Mouse (Mus musculus): ENCODE measurements around the gene Mlh3. TPM values are rescaled to one million over a fixed set of nuclear protein-coding genes. Genes with fewer than 3 reads are reported as not detected.
A peak's percentile ranks its signal among the peaks of the same experiment; 100 is the strongest.

Mlh3 gene
- total and polyA plus RNA-seq, 3 experiments: 1.9 to 33.6 (median 20.8) TPM

DNA sequence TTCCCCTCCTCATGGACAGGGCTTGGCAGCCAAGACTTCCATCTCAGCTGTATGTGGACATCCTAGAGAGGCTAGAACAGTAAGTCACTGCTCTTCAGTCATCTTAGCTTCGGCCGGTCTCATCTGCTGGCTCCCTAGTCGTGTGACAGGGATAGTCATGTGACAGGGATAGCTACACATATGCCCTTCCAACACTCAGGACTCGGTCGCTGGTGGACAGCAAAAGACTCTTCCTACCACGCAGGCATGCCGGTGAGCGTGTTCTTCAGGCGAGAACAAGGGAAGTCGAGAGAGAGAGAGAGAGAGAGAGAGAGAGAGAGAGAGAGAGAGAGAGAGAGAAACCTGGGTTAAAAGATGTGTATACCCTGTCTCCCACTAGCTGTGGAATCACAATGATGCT, 65.0 kb downstream of the Mlh3 start:
- ATAC-seq (ENCODE audit: extremely low read depth, insufficient number of reproducible peaks, low FRiP score, poor library complexity, severe bottlenecking) (no peak), DNase-seq (ENCODE audit: low spot score) (no peak)
- no peak overlapping the region for H3K4me3 ChIP-seq (ENCODE audit: low read depth, low read length)
- no peaks in the 10 kb centered on the region for H3K36me3 ChIP-seq (replicated peaks)
- H3K9me3 ChIP-seq (replicated peaks): no peaks in the 10 kb centered on the region
- peaks cover 52% of the 10 kb centered on the region for H3K27me3 ChIP-seq (ENCODE audit: insufficient read depth, low read length)
- peaks cover 5% of the 10 kb centered on the region for H3K4me1 ChIP-seq (ENCODE audit: insufficient read depth, low read depth, low read length)
- 0 out of 2 replicates have a peak, but pooled peaks have one; percentile 18 for TF ChIP-seq GATA2 (IDR thresholded peaks at IDR 0.05; ENCODE audit: borderline replicate concordance, low read depth, low read length)
- no peak for TF ChIP-seq TAL1 (conservative IDR thresholded peaks at IDR 0.05; ENCODE audit: low read depth, low read length)
- no peak for TF ChIP-seq CTCF (IDR thresholded peaks at IDR 0.05; ENCODE audit: low read depth, low read length)
- no peak for TF ChIP-seq POLR2AphosphoS5 (IDR thresholded peaks at IDR 0.05; ENCODE audit: insufficient replicate concordance, low read depth, low read length)
- no peak for TF ChIP-seq GATA1 (IDR thresholded peaks at IDR 0.05; ENCODE audit: borderline replicate concordance, low read length)

DNA sequence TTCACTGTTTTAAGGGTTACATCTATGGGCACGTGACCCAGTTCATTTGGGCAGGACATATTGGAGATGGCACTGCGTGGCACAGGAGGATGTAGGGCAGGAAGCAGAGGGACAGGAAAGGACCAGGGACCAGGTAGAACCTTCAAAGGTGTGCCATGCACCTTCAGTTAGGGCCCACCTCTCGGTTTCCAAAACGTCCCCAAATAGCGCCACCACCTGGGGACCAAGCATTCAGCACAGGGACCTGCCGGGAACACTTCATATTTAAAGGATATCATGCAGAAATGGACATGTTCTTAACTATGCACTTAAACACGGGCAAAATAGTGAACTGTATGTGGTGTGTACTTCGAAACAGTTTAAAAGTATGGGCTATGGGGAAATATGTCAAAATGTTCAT, 66.3 kb downstream of the Mlh3 start:
- Histone ChIP-seq H3K4me3 (ENCODE audit: low read depth, low read length) (no peak overlapping the region), H3K4me1 (ENCODE audit: insufficient read depth, low read depth, low read length) (peaks cover 5% of the 10 kb centered on the region), H3K9me3 (replicated peaks) (no peaks in the 10 kb centered on the region), H3K36me3 (replicated peaks) (no peaks in the 10 kb centered on the region), H3K27me3 (ENCODE audit: insufficient read depth, low read length) (peaks cover 59% of the 10 kb centered on the region)
- DNase-seq (ENCODE audit: low spot score) (no peak), ATAC-seq (ENCODE audit: extremely low read depth, insufficient number of reproducible peaks, low FRiP score, poor library complexity, severe bottlenecking) (no peak)
- TF ChIP-seq POLR2AphosphoS5 (IDR thresholded peaks at IDR 0.05; ENCODE audit: insufficient replicate concordance, low read depth, low read length) (no peak), CTCF (IDR thresholded peaks at IDR 0.05; ENCODE audit: low read depth, low read length) (no peak), GATA1 (IDR thresholded peaks at IDR 0.05; ENCODE audit: borderline replicate concordance, low read length) (no peak), GATA2 (IDR thresholded peaks at IDR 0.05; ENCODE audit: borderline replicate concordance, low read depth, low read length) (no peak), TAL1 (conservative IDR thresholded peaks at IDR 0.05; ENCODE audit: low read depth, low read length) (no peak)

GRCm38 (mm10) chr12:85203699-85204098, 66.7 kb downstream of the Mlh3 start:
- ATAC-seq (ENCODE audit: extremely low read depth, insufficient number of reproducible peaks, low FRiP score, poor library complexity, severe bottlenecking) (no peak), DNase-seq (ENCODE audit: low spot score) (no peak)
- Histone ChIP-seq H3K36me3 (replicated peaks) (no peaks in the 10 kb centered on the region), H3K9me3 (replicated peaks) (no peaks in the 10 kb centered on the region), H3K27me3 (ENCODE audit: insufficient read depth, low read length) (peaks cover 60% of the 10 kb centered on the region), H3K4me1 (ENCODE audit: insufficient read depth, low read depth, low read length) (peaks cover 5% of the 10 kb centered on the region), H3K4me3 (ENCODE audit: low read depth, low read length) (no peak overlapping the region)
- TF ChIP-seq POLR2AphosphoS5 (IDR thresholded peaks at IDR 0.05; ENCODE audit: insufficient replicate concordance, low read depth, low read length): no peak
- no peak for TF ChIP-seq GATA2 (IDR thresholded peaks at IDR 0.05; ENCODE audit: borderline replicate concordance, low read depth, low read length)

GRCm38 (mm10) chr12:85202191-85202590, 68.2 kb downstream of the Mlh3 start:
- TF ChIP-seq GATA2 (IDR thresholded peaks at IDR 0.05; ENCODE audit: borderline replicate concordance, low read depth, low read length) (no peak), POLR2AphosphoS5 (IDR thresholded peaks at IDR 0.05; ENCODE audit: insufficient replicate concordance, low read depth, low read length) (no peak), CTCF (IDR thresholded peaks at IDR 0.05; ENCODE audit: low read depth, low read length) (no peak), GATA1 (IDR thresholded peaks at IDR 0.05; ENCODE audit: borderline replicate concordance, low read length) (no peak), TAL1 (conservative IDR thresholded peaks at IDR 0.05; ENCODE audit: low read depth, low read length) (no peak)
- ATAC-seq (ENCODE audit: extremely low read depth, insufficient number of reproducible peaks, low FRiP score, poor library complexity, severe bottlenecking): no peak
- H3K36me3 ChIP-seq (replicated peaks): no peaks in the 10 kb centered on the region
- no peak overlapping the region for H3K4me3 ChIP-seq (ENCODE audit: low read depth, low read length)
- DNase-seq (ENCODE audit: low spot score): no peak
- no peaks in the 10 kb centered on the region for H3K9me3 ChIP-seq (replicated peaks)
- H3K4me1 ChIP-seq (ENCODE audit: insufficient read depth, low read depth, low read length): peaks cover 5% of the 10 kb centered on the region
- peaks cover 56% of the 10 kb centered on the region for H3K27me3 ChIP-seq (ENCODE audit: insufficient read depth, low read length)

- no peaks in the 10 kb centered on the region for H3K9me3 ChIP-seq (replicated peaks)
- ATAC-seq (ENCODE audit: extremely low read depth, insufficient number of reproducible peaks, low FRiP score, poor library complexity, severe bottlenecking): no peak
- peaks cover 5% of the 10 kb centered on the region for H3K4me1 ChIP-seq (ENCODE audit: insufficient read depth, low read depth, low read length)
- no peak for DNase-seq (ENCODE audit: low spot score)
- H3K27me3 ChIP-seq (ENCODE audit: insufficient read depth, low read length): peaks cover 57% of the 10 kb centered on the region
- no peaks in the 10 kb centered on the region for H3K36me3 ChIP-seq (replicated peaks)
- H3K4me3 ChIP-seq (ENCODE audit: low read depth, low read length): no peak overlapping the region
- no peak for TF ChIP-seq CTCF (IDR thresholded peaks at IDR 0.05; ENCODE audit: low read depth, low read length)
- no peak for TF ChIP-seq POLR2AphosphoS5 (IDR thresholded peaks at IDR 0.05; ENCODE audit: insufficient replicate concordance, low read depth, low read length)
- no peak for TF ChIP-seq TAL1 (conservative IDR thresholded peaks at IDR 0.05; ENCODE audit: low read depth, low read length)
- TF ChIP-seq GATA1 (IDR thresholded peaks at IDR 0.05; ENCODE audit: borderline replicate concordance, low read length): no peak
- TF ChIP-seq GATA2 (IDR thresholded peaks at IDR 0.05; ENCODE audit: borderline replicate concordance, low read depth, low read length): no peak
These were observed 68.6 kb downstream of the Mlh3 start for GRCm38 (mm10) chr12:85201830-85202147.

GRCm38 (mm10) chr12:85200929-85201829, 69.2 kb downstream of the Mlh3 start:
- Histone ChIP-seq H3K4me1 (ENCODE audit: insufficient read depth, low read depth, low read length) (peaks cover 5% of the 10 kb centered on the region; the same call in 1 of the 2 replicates), H3K4me3 (ENCODE audit: low read depth, low read length) (no peak overlapping the region), H3K36me3 (replicated peaks) (no peaks in the 10 kb centered on the region), H3K9me3 (replicated peaks) (no peaks in the 10 kb centered on the region), H3K27me3 (ENCODE audit: insufficient read depth, low read length) (peaks cover 60% of the 10 kb centered on the region)
- DNase-seq (ENCODE audit: low spot score): no peak
- TF ChIP-seq TAL1 (conservative IDR thresholded peaks at IDR 0.05; ENCODE audit: low read depth, low read length) (no peak), GATA1 (IDR thresholded peaks at IDR 0.05; ENCODE audit: borderline replicate concordance, low read length) (no peak), CTCF (IDR thresholded peaks at IDR 0.05; ENCODE audit: low read depth, low read length) (no peak), GATA2 (IDR thresholded peaks at IDR 0.05; ENCODE audit: borderline replicate concordance, low read depth, low read length) (no peak), POLR2AphosphoS5 (IDR thresholded peaks at IDR 0.05; ENCODE audit: insufficient replicate concordance, low read depth, low read length) (no peak)
- ATAC-seq (ENCODE audit: extremely low read depth, insufficient number of reproducible peaks, low FRiP score, poor library complexity, severe bottlenecking): no peak

Data from G1E (cell line).